Mouse (Mus musculus): ENCODE data around the gene Cabp4. TPM values are rescaled to one million over a fixed set of nuclear protein-coding genes. Genes with fewer than 3 reads are reported as not detected.

Cabp4 gene
- total RNA-seq, 2 experiments from 2014 or later, result 0.14 TPM; not detected in 1

- DNase-seq, result no peak
- intact Hi-C loops (cut with DNase I; ENCODE audit: low total_unique reads), result no loop called here
These were observed 53.4 kb downstream of the Cabp4 start for GRCm38 (mm10) chr19:4090446-4090845.

GRCm38 (mm10) chr19:4089128-4089527 lies 54.7 kb downstream of the Cabp4 start:
- no peak for DNase-seq
- intact Hi-C loops (cut with DNase I; ENCODE audit: low total_unique reads), result no loop called here

- DNase-seq, result no peak
- intact Hi-C loops (cut with DNase I; ENCODE audit: low total_unique reads), result no loop called here
These were observed 55.7 kb downstream of the Cabp4 start for GRCm38 (mm10) chr19:4088146-4088545.

- intact Hi-C loops (cut with DNase I; ENCODE audit: low total_unique reads), result no loop called here
- no peak for DNase-seq
These were observed 56.7 kb downstream of the Cabp4 start for GRCm38 (mm10) chr19:4087090-4087489.

- intact Hi-C loops (cut with DNase I; ENCODE audit: low total_unique reads), result no loop called here
These were observed 57.7 kb downstream of the Cabp4 start for GRCm38 (mm10) chr19:4086156-4086555.

More at GRCm38 (mm10) chr19:4086156-4086555, 57.7 kb downstream of the Cabp4 start:
- no peak for DNase-seq

Other genes with a start within 250 kb of the Cabp4 start
- 1 to 10 TPM; 7.3 to 8.5 TPM for gene Tcirg1, start 236.9 kb downstream of the Cabp4 start, total RNA-seq (2021)
- gene Ndufs8, start 231.3 kb downstream of the Cabp4 start, total RNA-seq (2021), result 100 to 1,000 TPM; 206 to 256 TPM
- gene Aldh3b1, start 214.2 kb downstream of the Cabp4 start, total RNA-seq (2021), result 1 to 10 TPM; 2.1 to 2.5 TPM
- gene Unc93b1, start 208.8 kb downstream of the Cabp4 start, total RNA-seq (2021), result 10 to 100 TPM; 13.7 to 13.8 TPM
- gene Aldh3b3, start 185.4 kb downstream of the Cabp4 start, total RNA-seq (2021), result not detected
- gene Aldh3b2, start 171.7 kb downstream of the Cabp4 start, total RNA-seq (2021), result under 1 TPM; 0.38 to 0.80 TPM
- gene Acy3, start 157.5 kb downstream of the Cabp4 start, total RNA-seq (2021), result 1 to 10 TPM; 3.6 to 4.2 TPM
- gene Tbx10, start 151.3 kb downstream of the Cabp4 start, total RNA-seq (2021), result not detected
- gene Nudt8, start 143.5 kb downstream of the Cabp4 start, total RNA-seq (2021), result 10 to 100 TPM; 19.2 to 19.6 TPM
- gene Gm49405, start 143.4 kb downstream of the Cabp4 start, total RNA-seq (2021), result under 1 TPM; 0.18 to 0.31 TPM
- gene Doc2g, start 140.7 kb downstream of the Cabp4 start, total RNA-seq (2021), result under 1 TPM; 0.57 to 0.84 TPM
- 100 to 1,000 TPM; 365 to 434 TPM for gene Ndufv1, start 131.2 kb downstream of the Cabp4 start, total RNA-seq (2021)
- 100 to 1,000 TPM; 228 to 235 TPM for gene Gstp1, start 106.0 kb downstream of the Cabp4 start, total RNA-seq (2021)
- 10 to 100 TPM; 72.8 to 85.9 TPM for gene Gstp2, start 98.0 kb downstream of the Cabp4 start, total RNA-seq (2021)
- gene Gstp3, start 84.5 kb downstream of the Cabp4 start, total RNA-seq (2021), result not detected
- not detected for gene Cabp2, start 62.5 kb downstream of the Cabp4 start, total RNA-seq (2021)
- gene Cdk2ap2, start 46.9 kb downstream of the Cabp4 start, total RNA-seq (2021), result 10 to 100 TPM; 17.3 to 17.5 TPM
- gene Pitpnm1, start 44.0 kb downstream of the Cabp4 start, total RNA-seq (2021), result 1 to 10 TPM; 3.7 to 4.2 TPM
- 10 to 100 TPM; 51.4 to 57.9 TPM for gene Aip, start 18.2 kb downstream of the Cabp4 start, total RNA-seq (2021)
- not detected for gene Gpr152, start 4.2 kb downstream of the Cabp4 start, total RNA-seq (2021)
- gene Coro1b, start 4.6 kb upstream of the Cabp4 start, total RNA-seq (2021), result 10 to 100 TPM; 31.7 to 31.8 TPM
- gene Ptprcap, start 9.6 kb upstream of the Cabp4 start, total RNA-seq (2021), result under 1 TPM; 0.29 to 0.78 TPM
- 10 to 100 TPM; 28.5 to 31.3 TPM for gene Rps6kb2, start 19.3 kb upstream of the Cabp4 start, total RNA-seq (2021)
- gene Carns1, start 31.4 kb upstream of the Cabp4 start, total RNA-seq (2021), result 10 to 100 TPM; 23.4 to 27.5 TPM
- gene Tbc1d10c, start 47.3 kb upstream of the Cabp4 start, total RNA-seq (2021), result 1 to 10 TPM; 2.7 TPM
- 100 to 1,000 TPM; 266 to 269 TPM for gene Ppp1ca, start 48.0 kb upstream of the Cabp4 start, total RNA-seq (2021)
- 1 to 10 TPM; 3.1 to 3.4 TPM for gene Rad9a, start 57.6 kb upstream of the Cabp4 start, total RNA-seq (2021)
- 1 to 10 TPM in 1 of 2 experiments, under 1 TPM in 1; 0.58 to 1.2 TPM for gene Clcf1, start 70.2 kb upstream of the Cabp4 start, total RNA-seq (2021)
- not detected for gene AC109138.7, start 70.3 kb upstream of the Cabp4 start, total RNA-seq (2021)
- 10 to 100 TPM; 21.4 to 22.7 TPM for gene Pold4, start 87.9 kb upstream of the Cabp4 start, total RNA-seq (2021)
- gene Ssh3, start 125.1 kb upstream of the Cabp4 start, total RNA-seq (2021), result 1 to 10 TPM; 2.6 to 4.4 TPM
- under 1 TPM; 0.62 to 0.90 TPM for gene Ankrd13d, start 139.1 kb upstream of the Cabp4 start, total RNA-seq (2021)
- gene Grk2, start 162.2 kb upstream of the Cabp4 start, total RNA-seq (2021), result 10 to 100 TPM; 31.8 to 36.4 TPM

All from gastrocnemius, postnatal 14 days (tissue).